In the genomic region with DNA sequence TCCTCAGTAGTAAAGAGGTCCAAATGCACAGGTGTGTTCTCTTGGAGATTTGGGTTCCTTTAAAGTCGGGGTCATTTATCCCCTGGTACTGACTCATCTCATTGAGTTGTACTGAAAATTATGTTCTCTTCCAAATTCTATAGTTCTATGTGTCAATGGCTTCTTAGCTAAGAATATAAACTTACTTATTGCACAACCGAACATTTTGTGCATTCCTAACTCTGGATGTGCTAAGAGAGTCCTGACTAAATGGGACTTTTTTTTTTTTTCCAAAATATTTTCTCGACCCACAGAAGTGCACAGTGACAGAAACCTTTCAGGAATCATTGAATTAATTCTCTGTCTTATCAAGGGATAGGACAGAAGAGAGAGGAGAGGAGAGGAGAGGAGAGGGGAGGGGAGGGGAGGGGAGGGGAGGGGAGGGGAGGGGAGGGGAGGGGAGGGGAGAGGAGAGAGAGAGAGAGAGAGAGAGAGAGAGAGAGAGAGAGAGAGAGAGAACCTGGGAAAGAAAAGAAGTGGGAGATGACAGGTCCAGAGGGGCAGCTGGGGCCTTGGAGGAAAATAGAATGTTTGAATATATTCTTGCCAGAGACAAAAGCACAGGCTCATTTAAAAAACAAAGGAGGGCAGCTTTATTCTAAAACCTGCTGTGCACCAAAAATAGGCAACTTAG, we compare ENCODE assay signal across 13 mouse cellular contexts.
DNase-seq lines count a peak whose midpoint lies in the region; ATAC-seq and TF ChIP-seq lines count a peak whose summit lies in the region.
"Had no signal": no experiment of that assay in that cellular context is flagged by ENCODE, and none has a peak within 500 bp of the region (broad histone marks: within the 10 kb centered on the region; RNA-seq: fewer than 3 reads in every experiment).

No protein-coding gene starts in this region.

- TF ChIP-seq CTCF in heart, postnatal 0 days (IDR thresholded peaks at IDR 0.05; ENCODE audit: low read depth): no peak

- H3K9ac ChIP-seq in heart, postnatal 0 days (replicated peaks; ENCODE audit: low read depth, low read length): no peak overlapping the region
- no peak overlapping the region for H3K9ac ChIP-seq in forebrain, embryonic 13.5 days
- no peak overlapping the region for H3K9ac ChIP-seq in hindbrain, embryonic 16.5 days (ENCODE audit: low read depth, low read length)
- no peak overlapping the region for H3K9ac ChIP-seq in neural tube, embryonic 14.5 days (replicated peaks; ENCODE audit: low read depth, low read length)
- H3K9ac ChIP-seq: limb, embryonic 12.5 days had no signal

- H3K4me2 ChIP-seq in heart, postnatal 0 days (ENCODE audit: low read depth, low read length): peak overlapping the region; percentile 41
- peak overlapping the region; percentile 55 for H3K4me2 ChIP-seq in forebrain, embryonic 13.5 days
- H3K4me2 ChIP-seq in hindbrain, embryonic 16.5 days (ENCODE audit: low read length): peak overlapping the region; percentile 41
- peak overlapping the region; percentile 6; the same call in 1 of the 2 replicates for H3K4me2 ChIP-seq in neural tube, embryonic 14.5 days (ENCODE audit: low read depth, low read length)
- H3K4me2 ChIP-seq: limb, embryonic 12.5 days had no signal

- H3K27ac ChIP-seq in heart, postnatal 0 days (ENCODE audit: low read depth): no peak overlapping the region
- peak overlapping the region; percentile 12; the same call in 1 of the 2 replicates for H3K27ac ChIP-seq in forebrain, embryonic 13.5 days
- no peak overlapping the region for H3K27ac ChIP-seq in hindbrain, embryonic 16.5 days (ENCODE audit: low read depth, low read length)
- no peak overlapping the region for H3K27ac ChIP-seq in neural tube, embryonic 14.5 days (ENCODE audit: low read depth, low read length)
- H3K27ac ChIP-seq: limb, embryonic 12.5 days had no signal

- H3K27me3 ChIP-seq in heart, postnatal 0 days (ENCODE audit: control insufficient read depth, insufficient read depth, low read length): no peaks in the 10 kb centered on the region
- H3K27me3 ChIP-seq in forebrain, embryonic 13.5 days: no peaks in the 10 kb centered on the region
- H3K27me3 ChIP-seq in hindbrain, embryonic 16.5 days (replicated peaks; ENCODE audit: control insufficient read depth, insufficient read depth, low read length): no peaks in the 10 kb centered on the region
- H3K27me3 ChIP-seq in neural tube, embryonic 14.5 days (ENCODE audit: control insufficient read depth, insufficient read depth, low read length): no peaks in the 10 kb centered on the region
- H3K27me3 ChIP-seq: limb, embryonic 12.5 days; megakaryocyte, embryonic 14.5 days had no signal

- no peak for TF ChIP-seq EP300 in heart, postnatal 0 days (IDR thresholded peaks at IDR 0.05; ENCODE audit: low read depth)

- H3K4me1 ChIP-seq in heart, postnatal 0 days (ENCODE audit: control insufficient read depth, insufficient read depth): no peaks in the 10 kb centered on the region
- H3K4me1 ChIP-seq in forebrain, embryonic 13.5 days: peaks cover 14% of the 10 kb centered on the region
- H3K4me1 ChIP-seq in hindbrain, embryonic 16.5 days (ENCODE audit: control insufficient read depth, insufficient read depth, low read depth, low read length): 0 out of 2 replicates have a peak, but pooled peaks cover 2% of the 10 kb centered on the region
- H3K4me1 ChIP-seq in neural tube, embryonic 14.5 days (ENCODE audit: control insufficient read depth, insufficient read depth, low read length): no peaks in the 10 kb centered on the region
- H3K4me1 ChIP-seq: limb, embryonic 12.5 days; megakaryocyte, embryonic 14.5 days had no signal

- no peaks in the 10 kb centered on the region for H3K36me3 ChIP-seq in heart, postnatal 0 days (replicated peaks; ENCODE audit: control insufficient read depth, insufficient read depth, low read length)
- no peaks in the 10 kb centered on the region for H3K36me3 ChIP-seq in forebrain, embryonic 13.5 days (ENCODE audit: poor library complexity, severe bottlenecking)
- H3K36me3 ChIP-seq in hindbrain, embryonic 16.5 days (ENCODE audit: control insufficient read depth, insufficient read depth, low read length): no peaks in the 10 kb centered on the region
- no peaks in the 10 kb centered on the region for H3K36me3 ChIP-seq in neural tube, embryonic 14.5 days (ENCODE audit: control insufficient read depth, insufficient read depth, low read length)
- H3K36me3 ChIP-seq: limb, embryonic 12.5 days had no signal

- no peak overlapping the region for H3K4me3 ChIP-seq in heart, postnatal 0 days (ENCODE audit: low read depth, low read length)
- H3K4me3 ChIP-seq in forebrain, embryonic 13.5 days: 0 out of 2 replicates have a peak overlapping the region, but pooled peaks have one; percentile 1
- no peak overlapping the region for H3K4me3 ChIP-seq in hindbrain, embryonic 16.5 days (ENCODE audit: low read length)
- H3K4me3 ChIP-seq in neural tube, embryonic 14.5 days (ENCODE audit: low read depth, low read length): no peak overlapping the region
- H3K4me3 ChIP-seq: limb, embryonic 12.5 days; megakaryocyte, embryonic 14.5 days had no signal

- no peak for ATAC-seq in heart, postnatal 0 days (ENCODE audit: insufficient read depth, low read depth)
- ATAC-seq in forebrain, embryonic 13.5 days: peak; percentile 28
- no peak for ATAC-seq in hindbrain, embryonic 16.5 days
- ATAC-seq in neural tube, embryonic 14.5 days (ENCODE audit: low read depth): no peak

- no peaks in the 10 kb centered on the region for H3K9me3 ChIP-seq in heart, postnatal 0 days (replicated peaks; ENCODE audit: control insufficient read depth, low read length)
- H3K9me3 ChIP-seq in forebrain, embryonic 13.5 days (replicated peaks): no peaks in the 10 kb centered on the region
- no peaks in the 10 kb centered on the region for H3K9me3 ChIP-seq in hindbrain, embryonic 16.5 days (ENCODE audit: control insufficient read depth, low read length)
- H3K9me3 ChIP-seq in neural tube, embryonic 14.5 days (ENCODE audit: control insufficient read depth, low read length): no peaks in the 10 kb centered on the region
- H3K9me3 ChIP-seq: limb, embryonic 12.5 days; megakaryocyte, embryonic 14.5 days had no signal

- 68% methylated on average over 3 of the region's 3 CpGs for WGBS in heart, postnatal 0 days
- 62% methylated on average over 3 of the region's 3 CpGs for WGBS in forebrain, embryonic 13.5 days
- 74% methylated on average over 3 of the region's 3 CpGs for WGBS in hindbrain, embryonic 16.5 days
- 77% methylated on average over 3 of the region's 3 CpGs for WGBS in neural tube, embryonic 14.5 days

- DNase-seq in heart, postnatal 0 days (ENCODE audit: low spot score): no peak
- DNase-seq in heart, adult 11 months: no peak
- DNase-seq in liver: no peak
- no peak for DNase-seq in kidney, postnatal 10 days
- no peak for DNase-seq in gastrocnemius, postnatal 10 days
- DNase-seq: gastrocnemius, postnatal 36 days; lung, adult 18-20 months; thymus, postnatal 14 days had no signal
